Mouse (Mus musculus) hindbrain, embryonic 11.5 days (tissue): Measurements from ENCODE around the gene Trim10. TPM values are rescaled to one million over a fixed set of nuclear protein-coding genes. Genes with fewer than 3 reads are reported as not detected.

Experiments used
- ATAC-seq: fragments of 200-750 bp; cut with Nextera tagmentation; 2 replicates; pipeline ENCODE4 v1.8.0; 2017; ENCODE audit warnings: mild to moderate bottlenecking, moderate TSS enrichment, moderate library complexity; ENCODE audit not compliant: low FRiP score
- DNase-seq: peaks from one replicate; pipeline ENCODE4 v3.0.0-alpha.2; 2015; ENCODE audit warnings: low spot score
- H3K27ac ChIP-seq: fragments of 300-500 bp; sonication (generic); 2 replicates; pipeline ENCODE4 v1.5.1; 2014; ENCODE audit warnings: mild to moderate bottlenecking, low read depth, low read length
- H3K27me3 ChIP-seq: fragments of 300-500 bp; sonication (generic); 2 replicates; pipeline ENCODE4 v1.6.1; 2014; ENCODE audit warnings: mild to moderate bottlenecking, low read length, moderate library complexity, mixed read lengths; ENCODE audit not compliant: control insufficient read depth, insufficient read depth
- H3K36me3 ChIP-seq: fragments of 300-500 bp; sonication (generic); 2 replicates; pipeline ENCODE4 v1.6.1; 2014; ENCODE audit warnings: mild to moderate bottlenecking, low read length, moderate library complexity, mixed read lengths; ENCODE audit not compliant: control insufficient read depth, insufficient read depth
- H3K4me1 ChIP-seq: fragments of 300-500 bp; sonication (generic); replicated peaks from 2 replicates; pipeline ENCODE4 v1.6.1; 2014; ENCODE audit warnings: low read length, mixed read lengths; ENCODE audit not compliant: control insufficient read depth, insufficient read depth
- H3K4me2 ChIP-seq: fragments of 300-500 bp; sonication (generic); replicated peaks from 2 replicates; pipeline ENCODE4 v1.6.1; 2014; ENCODE audit warnings: mild to moderate bottlenecking, low read depth, low read length
- H3K4me3 ChIP-seq: fragments of 300-500 bp; sonication (generic); 2 replicates; pipeline ENCODE4 v1.5.1; 2014; ENCODE audit warnings: low read depth, low read length
- H3K9ac ChIP-seq: fragments of 300-500 bp; sonication (generic); 2 replicates; pipeline ENCODE4 v1.6.1; 2014; ENCODE audit warnings: low read depth, low read length
- H3K9me3 ChIP-seq: fragments of 300-500 bp; sonication (generic); 2 replicates; pipeline ENCODE4 v1.6.1; 2016; ENCODE audit warnings: low read length; ENCODE audit not compliant: control insufficient read depth
- WGBS: fragments of 180-500 bp; shearing (Covaris S2); extraction: QIAGEN DNeasy Blood & Tissue Kit; methylation state at CpG from one replicate; pipeline ENCODE4 v1.1.7; 2014; 5-methylcytosine and 5-hydroxymethylcytosine counted together
- polyA plus RNA-seq: library from polyadenylated mRNA; unstranded; fragments of >200 nt; fragmentation: Nextera tagmentation; extraction: Ambion mirVana; gene quantifications from 2 replicates; pipeline ENCODE4 v1.2.1, GENCODE M21; 2014

Gene Trim10
- polyA plus RNA-seq, 1 experiment from 2014 or later = 6.7 TPM

GRCm38 (mm10) chr17:36849992-36850391 lies 19.4 kb upstream of the Trim10 start:
- no peak for ATAC-seq

GRCm38 (mm10) chr17:36851200-36851599 lies 18.2 kb upstream of the Trim10 start:
- Histone ChIP-seq H3K27me3 (no peaks in the 10 kb centered on the region), H3K4me2 (no peak overlapping the region), H3K9ac (no peak overlapping the region), H3K4me3 (no peak overlapping the region), H3K9me3 (no peaks in the 10 kb centered on the region), H3K36me3 (peaks cover 6% of the 10 kb centered on the region; the same call in 1 of the 2 replicates), H3K27ac (no peak overlapping the region), H3K4me1 (no peaks in the 10 kb centered on the region)
- ATAC-seq = no peak
- DNase-seq = no peak
- WGBS = 93% methylated on average over 5 of the region's 5 CpGs

More at GRCm38 (mm10) chr17:36849992-36850391, 19.4 kb upstream of the Trim10 start:
- DNase-seq = no peak
- Histone ChIP-seq H3K4me1 (no peaks in the 10 kb centered on the region), H3K36me3 (peaks cover 6% of the 10 kb centered on the region; the same call in 1 of the 2 replicates), H3K9me3 (no peaks in the 10 kb centered on the region), H3K27me3 (no peaks in the 10 kb centered on the region), H3K9ac (no peak overlapping the region), H3K27ac (no peak overlapping the region), H3K4me2 (no peak overlapping the region), H3K4me3 (no peak overlapping the region)
- WGBS = 91% methylated on average over 2 of the region's 2 CpGs

GRCm38 (mm10) chr17:36851627-36852026 lies 17.7 kb upstream of the Trim10 start:
- DNase-seq (no peak), ATAC-seq (no peak)
- Histone ChIP-seq H3K9me3 (no peaks in the 10 kb centered on the region), H3K4me3 (no peak overlapping the region), H3K27me3 (no peaks in the 10 kb centered on the region), H3K27ac (no peak overlapping the region), H3K4me2 (no peak overlapping the region), H3K9ac (no peak overlapping the region), H3K36me3 (peaks cover 6% of the 10 kb centered on the region; the same call in 1 of the 2 replicates), H3K4me1 (no peaks in the 10 kb centered on the region)
- WGBS = 92% methylated on average over 5 of the region's 5 CpGs

- peaks cover 8% of the 10 kb centered on the region; the same call in 1 of the 2 replicates for H3K36me3 ChIP-seq
- no peaks in the 10 kb centered on the region for H3K27me3 ChIP-seq
- no peak overlapping the region for H3K4me3 ChIP-seq
- no peak overlapping the region for H3K27ac ChIP-seq
- no peak overlapping the region for H3K4me2 ChIP-seq
- 97% methylated on average over 3 of the region's 3 CpGs for WGBS
- H3K4me1 ChIP-seq = no peaks in the 10 kb centered on the region
- no peak overlapping the region for H3K9ac ChIP-seq
- H3K9me3 ChIP-seq = no peaks in the 10 kb centered on the region
- ATAC-seq = no peak
- no peak for DNase-seq
These were observed 13.9 kb upstream of the Trim10 start for GRCm38 (mm10) chr17:36855484-36855883.

GRCm38 (mm10) chr17:36856236-36856635 lies 13.1 kb upstream of the Trim10 start:
- no peaks in the 10 kb centered on the region for H3K4me1 ChIP-seq
- H3K9ac ChIP-seq = no peak overlapping the region
- no peak for ATAC-seq
- H3K4me2 ChIP-seq = no peak overlapping the region
- WGBS = 95% methylated on average over 4 of the region's 4 CpGs
- no peaks in the 10 kb centered on the region for H3K9me3 ChIP-seq
- H3K27ac ChIP-seq = no peak overlapping the region
- H3K27me3 ChIP-seq = no peaks in the 10 kb centered on the region
- no peak for DNase-seq
- H3K36me3 ChIP-seq = 0 out of 2 replicates have a peak, but pooled peaks cover 4% of the 10 kb centered on the region
- H3K4me3 ChIP-seq = no peak overlapping the region

- Histone ChIP-seq H3K9me3 (no peaks in the 10 kb centered on the region), H3K4me1 (no peaks in the 10 kb centered on the region), H3K27ac (no peak overlapping the region), H3K36me3 (0 out of 2 replicates have a peak, but pooled peaks cover 4% of the 10 kb centered on the region), H3K4me2 (no peak overlapping the region), H3K27me3 (no peaks in the 10 kb centered on the region), H3K9ac (no peak overlapping the region), H3K4me3 (no peak overlapping the region)
- no peak for ATAC-seq
- 92% methylated on average over 3 of the region's 3 CpGs for WGBS
- no peak for DNase-seq
These were observed 11.2 kb upstream of the Trim10 start for GRCm38 (mm10) chr17:36858181-36858580.

- ATAC-seq (no peak), DNase-seq (no peak)
- H3K27ac ChIP-seq = no peak overlapping the region
- no peaks in the 10 kb centered on the region for H3K9me3 ChIP-seq
- no peaks in the 10 kb centered on the region for H3K27me3 ChIP-seq
- H3K4me1 ChIP-seq = no peaks in the 10 kb centered on the region
- no peak overlapping the region for H3K4me3 ChIP-seq
- no peak overlapping the region for H3K9ac ChIP-seq
- WGBS = 64% methylated on average over 2 of the region's 2 CpGs
- H3K4me2 ChIP-seq = no peak overlapping the region
- 0 out of 2 replicates have a peak, but pooled peaks cover 2% of the 10 kb centered on the region for H3K36me3 ChIP-seq
These were observed 7.7 kb upstream of the Trim10 start for GRCm38 (mm10) chr17:36861680-36862079.

- H3K4me2 ChIP-seq = peak within 1 kb of the TSS; percentile 25
- peak; percentile 40; the same call in 1 of the 2 replicates for ATAC-seq
These were observed 2.5 kb upstream of the Trim10 start, which contains the start of gene Trim15 for GRCm38 (mm10) chr17:36866719-36867527. TSS of gene Trim15 (minus strand) at chr17:36867210.

GRCm38 (mm10) chr17:36868836-36869235 lies 538 bp upstream of the Trim10 start:
- Histone ChIP-seq H3K9ac (no peak overlapping the region), H3K27me3 (no peaks in the 10 kb centered on the region), H3K4me2 (no peak overlapping the region), H3K4me1 (no peaks in the 10 kb centered on the region), H3K4me3 (no peak overlapping the region), H3K36me3 (no peaks in the 10 kb centered on the region), H3K9me3 (no peaks in the 10 kb centered on the region), H3K27ac (no peak overlapping the region)
- ATAC-seq (no peak), DNase-seq (no peak)
- WGBS = 85% methylated on average over 2 of the region's 2 CpGs

More at GRCm38 (mm10) chr17:36866719-36867527, 2.5 kb upstream of the Trim10 start, which contains the start of gene Trim15:
- no peak for DNase-seq
- WGBS = 16% methylated on average over 29 of the region's 29 CpGs
- Histone ChIP-seq H3K27ac (no peak within 1 kb of the TSS), H3K27me3 (no peaks in the 10 kb centered on the region), H3K9me3 (no peaks in the 10 kb centered on the region), H3K4me1 (no peaks in the 10 kb centered on the region), H3K36me3 (no peaks in the 10 kb centered on the region), H3K9ac (no peak within 1 kb of the TSS), H3K4me3 (0 out of 2 replicates have a peak within 1 kb of the TSS, but pooled peaks have one; percentile 6)
